Mouse (Mus musculus) lung, postnatal 25 days (tissue): Measurements from ENCODE around the gene Mfsd4b5.
A peak's percentile ranks its signal among the peaks of the same experiment; 100 is the strongest.
"Not testable (repeated sequence)": the region's sequence is repeated elsewhere in the genome, so short reads cannot be mapped to it uniquely, and the experiment has no call there.

Experiments used
- DNase-seq: peaks from one replicate; pipeline ENCODE4 v3.0.0; 2022; ENCODE audit warnings: low spot score

Gene Mfsd4b5

GRCm38 (mm10) chr10:39986466-39986865 lies at the start of gene Mfsd4b5:
TSS of gene Mfsd4b5 (minus strand) at chr10:39986646.
- no peak for DNase-seq

- DNase-seq: no peak
These were observed 48.5 kb upstream of the Mfsd4b5 start for GRCm38 (mm10) chr10:40034956-40035355.

GRCm38 (mm10) chr10:40032897-40033296 lies 46.5 kb upstream of the Mfsd4b5 start:
- no peak for DNase-seq

GRCm38 (mm10) chr10:40030716-40031115 lies 44.3 kb upstream of the Mfsd4b5 start:
- no peak for DNase-seq

GRCm38 (mm10) chr10:40029610-40030009 lies 43.2 kb upstream of the Mfsd4b5 start:
- no peak for DNase-seq

- DNase-seq: no peak
These were observed 41.6 kb upstream of the Mfsd4b5 start for GRCm38 (mm10) chr10:40028091-40028490.

- no peak for DNase-seq
These were observed 40.1 kb upstream of the Mfsd4b5 start for GRCm38 (mm10) chr10:40026546-40026945.

GRCm38 (mm10) chr10:40025560-40025959 lies 39.1 kb upstream of the Mfsd4b5 start:
- no peak for DNase-seq

- peak; percentile 83 for DNase-seq
These were observed 38.3 kb upstream of the Mfsd4b5 start, which contains the start of gene Mfsd4b1 for GRCm38 (mm10) chr10:40024554-40025428. TSS of gene Mfsd4b1 (minus strand) at chr10:40025268.

GRCm38 (mm10) chr10:40020401-40020800 lies 34.0 kb upstream of the Mfsd4b5 start:
- DNase-seq: no peak

- DNase-seq: no peak
These were observed 33.0 kb upstream of the Mfsd4b5 start for GRCm38 (mm10) chr10:40019492-40019891.

- DNase-seq: no peak
These were observed 31.9 kb upstream of the Mfsd4b5 start for GRCm38 (mm10) chr10:40018261-40018860.

GRCm38 (mm10) chr10:40009591-40009990 lies 23.1 kb upstream of the Mfsd4b5 start:
- no peak for DNase-seq

- not testable (repeated sequence) for DNase-seq
These were observed 22.4 kb upstream of the Mfsd4b5 start for GRCm38 (mm10) chr10:40008847-40009246.

GRCm38 (mm10) chr10:40007953-40008352 lies 21.5 kb upstream of the Mfsd4b5 start:
- DNase-seq: no peak

GRCm38 (mm10) chr10:40006963-40007362 lies 20.5 kb upstream of the Mfsd4b5 start:
- no peak for DNase-seq

GRCm38 (mm10) chr10:40000746-40001145 lies 14.3 kb upstream of the Mfsd4b5 start:
- no peak for DNase-seq

GRCm38 (mm10) chr10:39991155-39991554 lies 4.7 kb upstream of the Mfsd4b5 start:
- no peak for DNase-seq

GRCm38 (mm10) chr10:39982604-39983003 lies 3.8 kb downstream of the Mfsd4b5 start:
- DNase-seq: no peak

GRCm38 (mm10) chr10:39978231-39978630 lies 8.2 kb downstream of the Mfsd4b5 start:
- DNase-seq: no peak

- DNase-seq: no peak
These were observed 9.1 kb downstream of the Mfsd4b5 start for GRCm38 (mm10) chr10:39977346-39977745.

GRCm38 (mm10) chr10:39975771-39976170 lies 10.7 kb downstream of the Mfsd4b5 start:
- DNase-seq: no peak

- no peak for DNase-seq
These were observed 11.5 kb downstream of the Mfsd4b5 start for GRCm38 (mm10) chr10:39974982-39975381.
